Mouse (Mus musculus) cerebellum, adult 18-20 months (tissue): ENCODE data around the gene Tmem50b.
"Not testable (repeated sequence)": the region's sequence is repeated elsewhere in the genome, so short reads cannot be mapped to it uniquely, and the experiment has no call there.

ENCODE experiments used
- DNase-seq, 2 experiments: peaks; one replicate each; pipeline ENCODE4 v3.0.0; 2021

The Tmem50b gene

GRCm38 (mm10) chr16:91534888-91535287 lies 62.7 kb downstream of the Tmem50b start:
- DNase-seq = no peak

- peak; percentile 46 to 64 for DNase-seq
Measured at GRCm38 (mm10) chr16:91534477-91534876, 63.1 kb downstream of the Tmem50b start.

- no peak for DNase-seq
Measured at GRCm38 (mm10) chr16:91533097-91534001, 64.3 kb downstream of the Tmem50b start.

GRCm38 (mm10) chr16:91532429-91532828 lies 65.2 kb downstream of the Tmem50b start:
- DNase-seq = no peak

- DNase-seq = no peak
Measured at GRCm38 (mm10) chr16:91531856-91532255, 65.7 kb downstream of the Tmem50b start.

GRCm38 (mm10) chr16:91530830-91531229 lies 66.8 kb downstream of the Tmem50b start:
- not testable (repeated sequence) for DNase-seq

- DNase-seq = no peak
Measured at GRCm38 (mm10) chr16:91528578-91528977, 69.0 kb downstream of the Tmem50b start.

- DNase-seq = no peak
Measured at GRCm38 (mm10) chr16:91527500-91527899, 70.1 kb downstream of the Tmem50b start.

GRCm38 (mm10) chr16:91527051-91527450 lies 70.5 kb downstream of the Tmem50b start:
- no peak for DNase-seq

GRCm38 (mm10) chr16:91526274-91526673 lies 71.3 kb downstream of the Tmem50b start:
- no peak for DNase-seq
